Mouse (Mus musculus) T-cell, adult 2 months (primary cell): Measurements from ENCODE around the gene Eif1b.

ENCODE experiments used
- DNase-seq: peaks from one replicate; pipeline ENCODE4 v3.0.0; 2022; ENCODE audit warnings: low spot score

Eif1b gene

DNA sequence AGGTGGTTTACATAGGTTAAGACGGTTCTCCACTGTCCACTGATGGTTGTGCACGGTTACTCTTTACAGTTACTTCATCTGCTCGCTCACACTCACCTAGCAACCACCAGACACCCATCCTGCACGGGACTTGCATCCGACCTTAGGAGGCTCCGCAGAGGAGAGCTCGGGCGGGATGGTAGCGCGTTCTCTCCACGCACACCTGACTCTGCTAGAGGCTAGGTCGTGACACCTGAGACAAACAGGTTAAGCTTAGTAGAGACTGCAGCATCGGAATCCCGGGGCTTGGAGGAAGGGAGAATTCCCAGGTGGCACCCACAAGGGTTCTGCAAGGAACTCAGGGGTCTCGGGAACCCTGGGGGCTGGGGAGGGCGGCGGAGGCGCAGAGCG lies at the start of gene Eif1b:
Eif1b (plus strand) TSS at position 223 of the 390 bp plus-strand sequence.
- DNase-seq, result peak; percentile 35

DNA sequence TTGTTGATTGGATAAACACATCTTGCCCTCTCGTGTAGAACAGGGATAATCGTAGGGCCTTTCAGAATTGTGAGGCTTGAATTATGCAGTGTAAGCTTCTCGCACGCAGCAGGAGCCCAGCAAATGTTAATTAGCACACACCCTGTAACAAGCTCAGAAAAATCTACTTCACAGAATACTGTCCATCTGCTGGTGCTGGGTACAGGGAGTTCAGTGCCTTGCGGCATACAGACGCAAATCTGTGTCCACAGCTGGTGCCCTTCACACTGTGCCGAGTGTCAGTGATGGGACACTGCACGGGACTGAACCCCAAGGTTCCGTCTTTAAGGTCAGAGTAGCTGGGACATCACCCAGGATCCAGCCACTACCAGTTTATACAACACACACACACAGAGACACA lies 47.4 kb upstream of the Eif1b start:
- DNase-seq, result no peak

DNA sequence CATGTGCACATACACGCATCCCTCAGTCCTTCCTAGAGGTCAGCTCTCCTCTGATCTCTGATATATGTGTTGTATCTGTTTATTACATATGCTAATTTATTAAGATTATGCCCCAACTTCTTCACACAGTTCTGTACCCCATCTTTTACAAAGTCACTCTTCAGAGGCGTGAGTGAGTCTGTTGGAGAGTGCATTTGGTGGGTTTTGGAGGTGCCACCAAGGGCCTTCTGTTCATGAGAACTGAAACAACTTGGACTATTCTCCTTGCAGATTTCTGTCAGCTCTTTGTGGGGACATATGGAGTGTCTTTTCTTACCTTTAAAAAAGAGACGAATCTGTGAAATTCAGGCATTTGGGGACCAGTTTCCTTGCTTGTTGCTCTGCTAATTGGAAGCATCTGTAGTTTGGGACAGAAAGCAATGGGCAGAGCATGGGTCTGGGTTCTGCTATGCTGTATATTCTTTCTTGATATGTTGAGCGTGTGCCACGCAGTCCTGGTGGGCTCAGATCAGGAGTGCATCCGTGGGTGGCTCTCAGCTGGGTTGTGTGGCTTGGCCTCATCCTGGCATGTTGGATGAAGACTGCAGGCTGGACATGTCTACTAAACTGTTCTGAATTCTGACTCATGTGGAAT lies 42.2 kb upstream of the Eif1b start:
- DNase-seq, result no peak

DNA sequence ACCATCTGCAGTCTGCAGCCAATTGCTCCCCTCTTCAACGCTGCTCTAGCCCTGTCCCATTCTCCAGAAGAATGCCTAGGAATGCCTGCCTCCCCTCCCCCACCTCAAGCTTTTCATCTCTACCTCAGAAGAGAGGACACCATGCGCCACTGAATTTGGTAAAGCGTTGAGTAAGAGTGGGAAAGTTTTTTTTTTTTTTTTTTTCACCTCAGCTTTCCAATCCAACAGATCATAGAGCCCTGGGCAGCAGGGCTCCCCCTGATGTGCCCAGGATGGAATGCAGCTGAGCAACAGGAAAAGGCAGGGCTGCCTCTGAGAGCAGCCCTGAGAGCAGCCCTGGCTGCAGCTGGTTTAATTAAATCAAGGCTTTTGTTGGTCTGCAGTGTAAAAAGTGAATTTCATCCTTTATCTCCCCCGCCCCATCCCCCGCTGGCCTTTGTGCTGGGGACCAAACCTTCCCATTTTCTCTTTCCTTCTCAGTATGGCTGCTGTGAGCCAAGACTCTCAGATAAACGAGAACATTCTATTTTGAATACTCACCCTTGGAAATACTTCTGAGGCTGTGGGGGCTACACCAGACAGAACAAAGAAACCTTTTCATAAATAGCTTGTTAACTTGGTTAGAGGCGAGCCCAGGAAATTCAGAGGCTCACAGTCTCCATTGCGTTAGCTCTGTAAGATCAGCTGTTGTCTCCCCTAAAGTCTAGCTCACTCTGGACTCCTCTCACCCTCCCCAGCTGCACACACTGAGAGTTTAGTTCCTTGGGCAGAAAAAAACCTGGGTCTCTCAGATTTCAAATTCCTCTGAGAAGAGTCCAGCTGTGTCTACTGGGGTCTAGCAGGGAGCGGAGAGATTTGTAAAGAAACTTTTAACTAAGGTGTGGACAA lies 36.0 kb upstream of the Eif1b start:
- no peak for DNase-seq

DNA sequence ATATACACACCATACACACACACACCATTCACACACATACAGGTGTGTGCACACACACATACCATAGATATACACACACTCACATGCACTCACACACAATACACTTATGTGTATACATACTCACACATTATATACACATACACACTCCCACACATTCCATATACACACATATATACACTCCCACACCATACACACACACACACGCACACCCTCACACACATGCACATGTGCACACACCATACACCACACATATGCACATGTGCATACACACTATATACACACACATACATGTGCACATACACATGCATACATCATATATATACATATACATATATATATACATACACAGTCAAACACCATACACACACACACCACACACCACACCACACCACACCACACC lies 21.6 kb upstream of the Eif1b start:
- DNase-seq, result no peak

DNA sequence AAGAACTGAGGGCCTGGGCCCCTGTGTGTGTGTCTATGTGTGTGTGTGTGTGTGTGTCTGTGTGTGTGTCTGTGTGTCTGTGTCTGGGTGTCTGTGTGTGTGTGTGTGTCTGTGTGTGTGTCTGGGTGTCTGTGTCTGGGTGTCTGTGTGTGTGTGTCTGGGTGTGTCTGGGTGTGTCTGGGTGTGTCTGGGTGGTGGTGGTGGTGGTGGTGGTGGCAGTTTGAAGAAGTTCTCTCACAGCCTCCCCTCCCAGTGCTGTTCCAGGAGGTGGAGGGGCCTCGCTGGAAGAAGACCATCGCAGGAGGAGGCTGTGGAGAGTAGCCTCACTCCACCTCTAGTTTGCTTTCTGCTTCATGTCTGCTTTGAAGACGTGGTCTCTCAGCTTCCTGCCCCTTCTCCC lies 10.4 kb upstream of the Eif1b start:
- DNase-seq, result no peak

DNA sequence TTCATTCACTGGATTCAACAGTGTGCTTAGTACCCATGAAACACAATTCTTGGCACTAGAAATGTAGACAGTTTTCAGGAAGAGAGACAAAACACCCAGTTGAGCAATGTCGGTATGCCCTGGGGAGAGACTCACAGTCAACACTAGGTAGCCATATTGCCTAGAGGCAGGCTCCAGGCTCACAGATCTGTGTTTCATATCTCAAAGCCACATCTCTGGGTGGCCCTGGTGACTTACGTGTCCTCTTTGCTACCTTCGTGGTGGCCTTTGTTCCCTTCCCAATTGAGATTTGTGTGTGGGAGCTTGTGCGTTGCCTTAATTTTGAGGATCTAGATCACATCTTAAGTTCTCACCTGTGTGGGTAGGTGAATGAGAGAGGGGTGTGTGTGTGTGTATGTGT lies 9.7 kb upstream of the Eif1b start:
- no peak for DNase-seq

DNA sequence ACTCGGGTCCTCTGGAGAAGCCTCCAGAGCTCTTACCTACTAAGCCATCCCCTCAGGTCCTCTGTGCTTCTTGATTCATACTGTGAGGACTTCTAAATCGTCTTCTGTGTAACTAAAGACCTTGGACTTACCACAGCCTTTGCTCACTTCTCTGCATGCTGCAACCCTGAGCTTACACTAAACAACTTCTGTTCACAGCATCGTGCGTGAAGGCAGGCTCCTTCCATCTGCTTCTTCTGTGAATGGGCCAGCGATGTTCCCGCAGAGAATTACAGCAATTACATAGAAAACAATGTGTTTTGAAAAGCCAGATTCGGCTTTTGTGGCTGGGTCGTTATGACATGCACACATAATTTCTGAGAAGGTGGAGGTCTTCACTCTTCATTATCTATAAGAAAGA lies 8.9 kb upstream of the Eif1b start:
- DNase-seq, result no peak

DNA sequence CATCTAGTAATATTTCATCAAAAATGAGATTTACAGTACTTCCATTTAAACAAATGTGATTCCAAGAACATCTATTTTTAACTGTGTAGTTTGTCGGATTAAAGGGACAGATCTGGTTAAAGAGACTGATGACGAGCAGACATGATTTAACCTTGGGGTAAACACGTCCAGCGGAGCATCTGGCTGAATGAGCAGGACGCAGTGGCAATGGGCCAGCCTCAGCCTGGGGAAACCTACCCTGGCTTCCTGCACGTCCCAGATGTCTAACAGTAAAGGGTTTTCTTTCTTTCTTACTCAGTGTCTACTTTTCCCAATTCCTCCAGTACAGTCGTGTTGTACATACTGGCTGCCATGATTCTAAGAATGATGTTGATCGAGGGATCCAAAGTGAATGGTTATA lies 5.0 kb upstream of the Eif1b start:
- no peak for DNase-seq

DNA sequence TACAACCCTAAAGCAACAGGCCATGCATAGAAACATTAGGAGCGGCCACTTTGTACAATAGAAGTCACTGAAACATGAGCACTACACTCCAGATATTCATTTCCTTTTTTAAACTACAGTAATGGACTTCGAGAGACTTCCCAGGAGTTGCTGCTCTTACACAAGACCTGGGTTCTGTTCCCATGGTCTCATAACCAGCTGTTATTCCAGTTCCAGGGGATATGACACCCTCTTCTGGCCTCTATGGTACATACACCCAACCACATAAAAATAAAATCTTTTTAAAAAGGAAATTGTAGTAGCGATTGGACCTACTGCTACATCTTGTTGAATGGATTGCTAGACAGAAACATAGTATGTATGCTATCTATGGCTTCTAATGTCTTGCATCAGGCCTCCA lies 523 bp upstream of the Eif1b start:
- DNase-seq, result no peak

DNA sequence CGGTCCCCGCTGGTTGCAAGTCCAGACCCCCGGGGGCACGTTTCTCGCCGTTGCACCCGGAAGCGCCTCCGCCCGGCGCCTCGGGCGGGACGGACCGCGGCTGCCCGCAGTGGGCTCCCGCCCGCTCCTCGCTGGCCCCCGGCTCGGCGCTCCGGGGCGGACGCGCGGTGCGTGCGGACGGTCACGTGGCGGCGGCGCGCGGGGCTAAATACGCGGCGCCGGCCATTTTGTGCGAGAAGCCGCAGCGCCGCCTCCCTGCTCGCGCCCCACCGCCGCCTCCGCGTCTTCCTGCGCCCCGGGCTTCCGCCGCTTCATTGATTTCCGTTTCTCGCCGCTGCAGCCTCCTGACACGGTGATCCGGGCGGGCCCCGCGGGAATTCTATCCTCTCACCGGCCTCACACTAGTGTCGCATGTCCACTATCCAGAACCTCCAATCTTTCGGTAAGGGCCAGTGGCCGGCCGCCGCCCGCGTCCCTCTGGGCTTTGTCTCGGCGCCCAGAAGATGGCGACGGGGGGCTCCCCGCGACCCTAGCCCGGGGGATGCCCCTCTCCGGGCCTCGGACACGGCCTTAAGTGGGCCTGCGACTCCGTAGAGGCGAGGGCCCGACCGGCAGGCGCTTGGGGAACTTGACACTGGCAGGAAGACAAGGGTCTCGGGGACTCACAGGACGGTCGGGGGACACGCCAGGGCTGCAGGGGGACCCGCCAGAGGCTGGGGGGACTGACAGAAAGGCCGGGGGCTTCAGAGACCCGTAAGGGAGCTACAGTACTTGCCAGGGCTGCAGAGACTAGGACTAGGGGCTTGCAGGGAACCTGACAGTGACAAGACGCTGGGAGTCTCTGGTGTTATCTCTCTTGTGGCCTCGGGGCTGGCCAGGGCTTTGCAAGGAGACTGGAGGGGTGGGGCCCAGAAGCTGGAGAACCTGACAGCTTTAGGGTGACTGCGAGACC lies 644 bp downstream of the Eif1b start:
- DNase-seq, result peak; percentile 77

DNA sequence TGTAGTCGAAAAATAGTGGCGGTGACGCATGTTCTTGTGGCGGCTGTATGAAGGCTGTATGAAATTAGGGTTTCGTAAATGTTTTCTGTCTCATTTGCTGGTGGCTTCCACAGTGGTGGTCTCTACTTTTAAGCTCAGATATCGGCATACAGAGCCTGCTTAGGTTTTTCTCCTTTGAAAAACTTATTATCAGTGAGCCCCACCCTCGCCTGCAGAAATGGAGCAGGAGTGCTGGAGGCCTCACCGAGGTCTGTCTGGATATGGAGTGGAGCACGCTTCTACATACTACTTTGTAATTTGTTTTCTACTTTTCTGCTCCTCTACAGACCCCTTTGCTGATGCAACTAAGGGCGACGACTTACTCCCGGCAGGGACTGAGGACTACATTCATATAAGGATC lies 1.7 kb downstream of the Eif1b start:
- no peak for DNase-seq

DNA sequence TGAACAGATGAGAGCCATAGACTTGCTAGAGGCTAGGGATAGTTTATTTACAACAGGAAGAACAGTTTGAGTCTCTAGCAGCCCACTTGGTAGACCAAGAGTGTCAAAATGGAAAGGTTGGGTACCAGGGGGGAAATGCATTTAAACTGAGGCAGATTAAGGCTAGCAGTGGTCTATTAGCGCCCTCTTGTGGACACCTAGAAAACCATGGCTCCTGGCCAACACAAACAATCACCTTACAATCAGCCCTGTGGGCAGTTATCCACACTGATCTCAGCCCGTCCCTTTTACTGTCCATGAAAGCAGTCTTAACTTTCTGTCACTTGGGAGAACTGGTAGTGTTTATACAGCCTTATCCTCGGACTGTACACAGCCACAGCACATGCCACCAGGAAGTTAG lies 4.7 kb downstream of the Eif1b start:
- peak; percentile 57 for DNase-seq

DNA sequence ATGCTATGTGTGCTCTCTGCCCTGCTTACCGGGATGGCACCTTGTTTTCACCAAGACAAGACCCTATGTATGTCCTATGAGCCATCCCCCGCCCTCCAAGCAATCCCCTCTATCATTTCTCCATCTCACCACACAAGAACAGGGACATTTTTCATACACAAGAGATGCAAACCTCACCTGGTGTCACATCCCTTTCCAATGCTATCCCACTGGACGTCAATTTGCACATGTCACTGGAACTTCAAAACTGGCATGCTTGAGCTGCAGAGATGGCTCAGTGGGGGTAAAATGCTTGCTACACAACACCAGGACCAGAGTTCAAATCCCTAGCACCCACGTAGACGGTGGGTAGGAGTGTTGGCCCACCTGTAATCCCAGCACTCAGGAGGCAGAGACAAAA lies 6.0 kb downstream of the Eif1b start:
- DNase-seq, result no peak

DNA sequence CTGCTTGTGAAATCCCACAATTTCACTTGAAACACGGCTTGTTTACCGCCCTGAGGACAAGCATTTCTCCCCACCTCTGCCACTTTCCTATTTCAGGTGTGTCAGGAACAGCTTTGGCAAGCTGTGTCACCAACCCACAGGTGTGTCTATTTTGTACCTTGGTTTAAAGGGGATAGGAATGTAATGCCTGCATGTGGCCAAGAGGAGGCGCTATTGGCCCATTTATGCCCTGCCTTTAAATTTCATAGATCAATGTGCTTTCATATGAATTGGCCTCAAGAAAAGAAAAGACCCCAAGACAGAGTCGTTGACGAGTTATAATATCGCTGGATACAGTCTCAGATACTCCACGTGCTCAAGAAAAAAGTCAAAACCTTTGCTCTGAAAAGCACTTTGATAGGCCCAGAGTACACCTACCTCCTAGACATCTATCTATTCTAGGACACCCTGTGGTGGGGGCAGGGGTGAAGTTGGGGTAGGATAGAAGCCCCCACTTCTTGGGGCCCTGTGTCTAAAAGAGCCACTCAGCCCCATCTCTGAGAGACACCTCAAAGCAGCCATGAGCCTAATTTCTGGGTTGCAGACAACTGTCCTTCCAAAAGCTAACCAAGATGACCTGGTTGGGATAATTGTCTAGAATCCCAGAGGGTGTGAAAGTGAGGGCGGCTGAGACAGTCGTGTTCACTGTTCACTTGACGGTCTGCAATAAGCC lies 9.3 kb downstream of the Eif1b start:
- no peak for DNase-seq

DNA sequence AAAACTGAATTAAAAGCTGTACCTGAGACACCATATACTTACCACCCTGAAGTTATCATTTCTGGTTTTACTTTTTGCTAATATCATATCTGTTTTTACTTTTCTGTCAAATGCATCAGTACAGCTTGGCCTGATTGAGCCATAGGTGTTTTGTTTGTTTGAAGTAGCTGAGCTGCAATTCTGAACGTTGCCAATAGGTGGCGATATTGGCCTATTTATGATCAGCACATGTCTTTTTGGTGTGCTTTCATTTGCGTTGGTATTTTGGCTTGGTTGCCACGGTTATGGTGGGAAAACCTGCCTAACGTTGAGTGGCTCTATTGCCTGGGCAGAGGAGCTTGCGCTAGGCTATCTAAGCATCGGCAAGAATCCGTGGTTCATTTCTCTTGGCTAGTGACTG lies 10.0 kb downstream of the Eif1b start:
- peak; percentile 68 for DNase-seq

DNA sequence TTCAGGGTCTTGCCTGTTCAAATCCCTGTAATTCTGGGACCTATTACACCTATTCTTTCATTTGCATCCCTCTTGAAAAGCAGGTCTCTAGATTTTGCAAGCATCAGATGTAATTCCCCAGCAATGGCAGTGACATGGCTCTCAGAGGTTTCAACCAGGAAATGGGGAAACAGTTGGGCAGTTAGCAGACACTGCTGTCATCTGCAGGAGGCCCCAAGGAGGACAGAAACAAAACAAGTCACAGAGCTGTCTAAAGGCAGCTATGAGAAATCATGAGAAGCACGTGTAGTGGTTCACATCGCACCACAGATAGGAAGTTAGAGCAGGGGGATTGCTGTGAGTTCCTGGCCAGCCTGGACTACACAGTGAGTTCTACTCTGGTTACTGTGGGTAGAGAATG lies 12.4 kb downstream of the Eif1b start:
- no peak for DNase-seq

DNA sequence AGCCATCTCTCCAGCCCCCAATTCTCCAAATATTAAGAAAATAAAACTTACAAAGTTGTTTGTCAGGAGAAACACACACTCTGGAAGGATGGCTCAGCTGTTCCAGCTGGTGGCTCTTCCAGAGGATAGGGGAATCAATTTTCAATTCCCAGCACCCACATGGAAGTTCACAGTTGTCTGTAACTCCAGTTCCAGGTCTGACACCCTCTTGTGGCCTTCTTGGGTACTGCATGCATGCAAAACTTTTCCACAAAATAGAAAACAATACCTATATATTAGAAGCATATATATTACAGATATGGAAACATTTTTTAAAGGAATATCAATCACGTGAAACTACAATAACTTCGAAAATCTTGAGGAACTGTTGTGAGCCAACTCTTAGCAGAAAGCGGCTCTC lies 19.7 kb downstream of the Eif1b start:
- no peak for DNase-seq

DNA sequence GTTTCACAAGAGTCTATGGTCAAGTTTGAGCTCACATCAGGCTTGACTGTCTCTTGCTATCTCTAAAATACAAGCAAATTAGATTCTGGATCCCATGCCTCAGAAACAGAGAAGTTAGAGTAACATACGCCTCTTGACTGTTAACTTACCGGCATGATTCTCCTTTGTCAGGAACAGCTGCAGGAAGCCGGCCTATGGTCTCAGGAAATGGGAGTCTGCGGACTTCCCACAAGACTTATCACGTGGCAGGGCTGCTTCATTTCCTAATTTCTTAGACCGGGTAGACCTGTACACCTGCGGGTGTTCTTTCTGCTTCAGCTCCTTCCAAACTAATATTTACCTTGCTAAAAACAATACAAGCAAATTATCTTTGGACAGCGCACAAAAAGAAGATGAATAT lies 24.7 kb downstream of the Eif1b start:
- DNase-seq, result no peak

DNA sequence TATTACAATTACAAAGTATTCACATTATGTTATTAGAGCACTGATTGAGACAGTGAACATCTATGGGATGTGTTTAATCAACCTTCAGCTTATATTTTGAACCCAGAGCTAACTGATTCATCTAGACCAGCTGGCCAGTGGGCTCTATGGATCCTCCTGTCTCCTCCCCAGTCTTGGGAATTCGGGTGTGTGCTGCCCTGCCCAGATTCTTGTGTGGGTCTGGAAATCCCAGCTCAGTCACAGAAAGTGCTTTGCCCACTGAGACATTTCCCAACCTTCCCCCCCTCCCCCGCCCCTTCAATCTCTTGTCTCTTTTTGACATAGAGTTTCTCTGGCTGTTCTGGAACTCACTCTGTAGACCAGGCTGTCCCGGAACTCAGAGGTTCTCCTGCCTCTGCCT lies 26.9 kb downstream of the Eif1b start:
- no peak for DNase-seq

DNA sequence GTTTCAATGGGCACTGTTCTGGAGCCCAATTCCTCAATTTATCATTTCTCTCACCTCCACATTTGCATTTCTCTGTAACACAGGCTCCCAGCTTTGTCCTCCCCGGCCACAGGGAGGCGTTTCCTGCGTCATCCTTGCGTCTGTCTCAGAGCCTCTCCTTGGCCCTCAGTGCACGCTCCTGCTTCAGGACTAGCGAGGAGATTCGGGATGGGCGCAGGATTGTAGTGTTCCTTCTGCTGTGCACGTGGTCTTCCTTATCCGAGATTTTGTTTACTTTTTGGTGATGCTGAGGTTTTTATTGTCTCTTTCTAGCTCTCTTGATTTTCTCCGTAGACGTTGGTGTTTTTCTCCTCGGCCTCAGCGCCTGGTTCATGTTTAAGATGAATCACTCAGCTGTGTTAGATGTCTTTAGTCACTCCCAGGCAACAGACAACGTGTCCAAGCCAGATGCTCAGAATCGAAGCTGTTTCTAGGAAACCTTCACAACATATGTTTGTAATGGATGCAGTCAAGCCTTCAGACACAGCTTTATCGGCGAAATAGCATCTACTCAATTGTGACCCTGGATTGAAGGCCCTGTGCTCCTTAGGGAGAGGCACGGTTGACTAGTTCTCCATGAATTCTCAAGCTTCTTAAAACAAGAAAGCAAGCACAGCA lies 27.6 kb downstream of the Eif1b start:
- DNase-seq, result no peak
